In the genomic region with DNA sequence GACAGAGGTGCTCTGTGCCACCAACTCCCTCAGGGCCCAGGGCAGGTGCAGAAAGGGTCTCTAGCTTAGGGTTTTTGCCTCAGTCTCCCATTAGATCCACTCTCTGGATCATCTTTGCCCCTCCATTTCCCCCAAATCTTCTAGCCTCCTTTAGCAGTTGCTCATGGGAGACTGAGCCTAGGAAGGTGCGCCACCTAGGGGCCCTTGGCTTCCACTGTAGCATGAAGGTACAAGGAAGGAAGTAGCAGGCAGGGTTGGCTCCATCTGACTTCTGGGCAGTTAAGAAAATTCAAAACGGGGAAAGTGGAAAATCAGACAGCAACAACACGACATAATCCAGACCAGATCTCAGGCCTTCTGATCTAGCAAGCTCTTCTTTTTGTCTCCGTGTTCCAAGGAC, we compare ENCODE assay signal across 9 mouse cellular contexts. TPM values are rescaled to one million over a fixed set of nuclear protein-coding genes. Genes with fewer than 3 reads are reported as not detected.
DNase-seq lines count a peak whose midpoint lies in the region; ATAC-seq and TF ChIP-seq lines count a peak whose summit lies in the region.
"Had no signal": no experiment of that assay in that cellular context is flagged by ENCODE, and none has a peak within 500 bp of the region (broad histone marks: within the 10 kb centered on the region; RNA-seq: fewer than 3 reads in every experiment).

No protein-coding gene starts in this region.

- intact Hi-C loops in left cerebral cortex, postnatal 10 days (cut with DNase I), result loop anchor here (2.0 to 10.0 kb wide), 3 partner anchors 81 to 734 kb away; a partner anchor contains a TSS

- 9% methylated on average over 4 of the region's 4 CpGs for WGBS in liver, embryonic 11.5 days
- 11% methylated on average over 4 of the region's 4 CpGs for WGBS in heart, postnatal 0 days

- no peak for TF ChIP-seq EP300 in heart, postnatal 0 days (IDR thresholded peaks at IDR 0.05; ENCODE audit: low read depth)

- peaks cover 3% of the 10 kb centered on the region; the same call in 1 of the 2 replicates for H3K27me3 ChIP-seq in liver, embryonic 11.5 days (replicated peaks; ENCODE audit: control insufficient read depth, insufficient read depth, low read length)
- peaks cover 17% of the 10 kb centered on the region; the same call in 1 of the 2 replicates for H3K27me3 ChIP-seq in heart, postnatal 0 days (ENCODE audit: control insufficient read depth, insufficient read depth, low read length)
- H3K27me3 ChIP-seq: neural tube, embryonic 13.5 days had no signal

- peak; percentile 59 for DNase-seq in liver
- DNase-seq in liver, embryonic 11.5 days (ENCODE audit: low spot score), result no peak
- peak; percentile 70 for DNase-seq in adrenal gland, postnatal 25 days
- peak; percentile 57 for DNase-seq in embryo, embryonic 9.5 days (ENCODE audit: extremely low spot score)
- DNase-seq in heart, postnatal 0 days (ENCODE audit: low spot score), result peak; percentile 35
- peak; percentile 54 to 78 for DNase-seq in left cerebral cortex, postnatal 10 days (ENCODE audit: extremely low spot score in 1 of 2, low spot score in 2 of 2)
- peak; percentile 49 for DNase-seq in ovary, postnatal 14 days (ENCODE audit: low spot score)
- peak; percentile 42 for DNase-seq in thymus, postnatal 36 days

- H3K4me1 ChIP-seq in liver, embryonic 11.5 days (replicated peaks; ENCODE audit: control insufficient read depth, insufficient read depth, low read length), result no peaks in the 10 kb centered on the region
- peaks cover 16% of the 10 kb centered on the region for H3K4me1 ChIP-seq in heart, postnatal 0 days (ENCODE audit: control insufficient read depth, insufficient read depth)

- H3K9me3 ChIP-seq in liver, embryonic 11.5 days (ENCODE audit: control insufficient read depth, low read length), result no peaks in the 10 kb centered on the region
- H3K9me3 ChIP-seq in heart, postnatal 0 days (replicated peaks; ENCODE audit: control insufficient read depth, low read length), result no peaks in the 10 kb centered on the region
- H3K9me3 ChIP-seq: neural tube, embryonic 13.5 days had no signal

- peak; percentile 86 for TF ChIP-seq CTCF in heart, postnatal 0 days (IDR thresholded peaks at IDR 0.05; ENCODE audit: low read depth)

- no peak for ATAC-seq in liver, embryonic 11.5 days (replicated peaks; ENCODE audit: low FRiP score)
- no peak for ATAC-seq in heart, postnatal 0 days (ENCODE audit: insufficient read depth, low read depth)

- no peak overlapping the region for H3K4me2 ChIP-seq in liver, embryonic 11.5 days
- H3K4me2 ChIP-seq in heart, postnatal 0 days (ENCODE audit: low read depth, low read length), result no peak overlapping the region

- no peaks in the 10 kb centered on the region for H3K36me3 ChIP-seq in liver, embryonic 11.5 days (ENCODE audit: control insufficient read depth, insufficient read depth, low read length)
- H3K36me3 ChIP-seq in heart, postnatal 0 days (replicated peaks; ENCODE audit: control insufficient read depth, insufficient read depth, low read length), result no peaks in the 10 kb centered on the region
- H3K36me3 ChIP-seq: neural tube, embryonic 13.5 days had no signal

- no peak overlapping the region for H3K27ac ChIP-seq in liver, embryonic 11.5 days (ENCODE audit: low read depth, low read length)
- no peak overlapping the region for H3K27ac ChIP-seq in heart, postnatal 0 days (ENCODE audit: low read depth)

- H3K9ac ChIP-seq in liver, embryonic 11.5 days (ENCODE audit: low read depth, low read length), result no peak overlapping the region
- no peak overlapping the region for H3K9ac ChIP-seq in heart, postnatal 0 days (replicated peaks; ENCODE audit: low read depth, low read length)

- no peak overlapping the region for H3K4me3 ChIP-seq in liver, embryonic 11.5 days (ENCODE audit: low read depth, low read length)
- no peak overlapping the region for H3K4me3 ChIP-seq in heart, postnatal 0 days (ENCODE audit: low read depth, low read length)
- H3K4me3 ChIP-seq: neural tube, embryonic 13.5 days had no signal

RNA-seq across cellular contexts. Expression of a gene that starts 36.4 kb away (rescaled TPM):
- polyA plus RNA-seq in liver, embryonic 11.5 days (2014; fragmentation: Nextera tagmentation; extraction: Ambion mirVana), result 22.6 and 33.8 TPM in 2 replicates
- 41.2 and 47.5 TPM in 2 replicates for total RNA-seq in adrenal gland, postnatal 25 days (2021)
- 26.8 and 28.3 TPM in 2 replicates for total RNA-seq in heart, postnatal 0 days (2014; rRNA removed; ENCODE audit: low replicate concordance)
- 49.8 and 51.5 TPM in 2 replicates for polyA plus RNA-seq in heart, postnatal 0 days (2015; fragmentation: Nextera tagmentation; extraction: Ambion mirVana)
- total RNA-seq in left cerebral cortex, postnatal 10 days (2021), result 100 to 1,000 TPM; 129 TPM
